Mouse (Mus musculus) kidney, adult 2 months (tissue): Measurements from ENCODE around the gene Rbks. TPM values are rescaled to one million over a fixed set of nuclear protein-coding genes. Genes with fewer than 3 reads are reported as not detected.

Source experiments
- DNase-seq: peaks from one replicate; pipeline ENCODE4 v3.0.0; 2021
- H3K27ac ChIP-seq: fragments of 200-500 bp; 2 replicates; pipeline ENCODE4 v1.5.1; 2012; ENCODE audit warnings: low read depth, low read length, control low read depth, inconsistent platforms; ENCODE audit not compliant: insufficient read depth
- H3K27me3 ChIP-seq: fragments of 200-500 bp; replicated peaks from 2 replicates; pipeline ENCODE4 v1.6.1; 2012; ENCODE audit warnings: mild to moderate bottlenecking, moderate library complexity, low read length, inconsistent platforms; ENCODE audit not compliant: control insufficient read depth, insufficient read depth
- H3K36me3 ChIP-seq: fragments of 200-500 bp; 2 replicates; pipeline ENCODE4 v1.6.1; 2012; ENCODE audit warnings: mild to moderate bottlenecking, moderate library complexity, low read length, inconsistent platforms; ENCODE audit not compliant: control insufficient read depth, insufficient read depth
- H3K4me1 ChIP-seq: fragments of 200-500 bp; 2 replicates; pipeline ENCODE4 v1.6.1; 2011; ENCODE audit warnings: low read length; ENCODE audit not compliant: control insufficient read depth, insufficient read depth
- H3K4me3 ChIP-seq: fragments of 200-500 bp; 2 replicates; pipeline ENCODE4 v1.5.1; 2011; ENCODE audit warnings: mild to moderate bottlenecking, low read depth, low read length, control low read depth; ENCODE audit not compliant: insufficient read depth
- CTCF ChIP-seq: fragments of 200-500 bp; conservative IDR thresholded peaks from 2 replicates; pipeline ENCODE4 v1.5.1; 2011; ENCODE audit warnings: low read depth, mild to moderate bottlenecking, control low read depth, low read length, moderate library complexity, mixed read lengths; ENCODE audit not compliant: insufficient read depth, insufficient read length
- POLR2A ChIP-seq: fragments of 200-500 bp; IDR thresholded peaks from one replicate; pipeline ENCODE4 v1.6.1; 2011; ENCODE audit warnings: low read depth, low read length, control low read depth
- WGBS: fragments of 180-500 bp; shearing (Covaris S2); methylation state at CpG from one replicate; pipeline ENCODE4 v1.1.7; 2018; 5-methylcytosine and 5-hydroxymethylcytosine counted together
- polyA plus RNA-seq: library from polyadenylated mRNA; depleted of rRNA; stranded (reverse); fragments of >200 nt; gene quantifications from 2 replicates; pipeline ENCODE4 v1.2.3, GENCODE M21; 2012

Gene Rbks
- polyA plus RNA-seq, 1 experiment, result 16.4 TPM

DNA sequence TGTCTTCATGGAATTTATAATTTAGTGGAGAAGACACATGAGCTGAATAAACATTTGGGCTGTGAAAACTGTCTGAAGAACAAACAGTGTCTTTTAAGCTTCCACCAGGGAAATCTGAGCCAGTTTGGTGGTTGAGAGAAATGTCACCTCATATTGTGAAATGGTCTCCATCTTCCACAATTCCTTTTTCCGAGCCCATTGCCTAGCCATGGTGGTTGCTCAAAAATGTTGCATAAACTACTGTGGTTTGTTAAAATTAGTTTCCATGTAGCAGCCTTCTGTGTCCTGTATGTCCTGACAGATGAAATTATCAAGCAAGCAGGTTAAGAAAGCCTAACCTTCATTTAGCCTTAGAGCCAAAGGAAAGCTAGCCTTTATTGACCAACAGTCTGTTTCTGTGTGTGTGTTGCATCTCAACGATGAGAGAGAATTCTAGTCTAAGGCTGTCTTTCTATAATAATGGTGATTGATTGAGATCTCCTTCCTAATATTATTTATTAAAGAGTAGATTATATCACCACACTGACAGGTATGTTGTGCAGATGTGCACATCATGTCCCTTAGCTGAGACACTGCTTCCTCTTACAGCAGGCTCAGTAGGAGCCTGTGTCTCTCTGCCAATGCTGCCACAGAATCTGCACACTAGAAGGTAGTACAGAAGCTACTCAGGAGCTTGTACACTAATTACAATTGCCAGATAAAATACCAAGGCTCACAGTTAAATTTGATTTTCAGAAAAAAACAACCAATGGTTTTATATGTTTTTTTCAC lies 46.7 kb downstream of the Rbks start:
- no peak for TF ChIP-seq CTCF
- no peak for TF ChIP-seq POLR2A
- no peak overlapping the region for H3K27ac ChIP-seq
- no peaks in the 10 kb centered on the region for H3K27me3 ChIP-seq
- no peaks in the 10 kb centered on the region for H3K36me3 ChIP-seq
- H3K4me3 ChIP-seq, result no peak overlapping the region
- 96% methylated on average over 2 of the region's 2 CpGs for WGBS
- DNase-seq, result no peak
- no peaks in the 10 kb centered on the region for H3K4me1 ChIP-seq

DNA sequence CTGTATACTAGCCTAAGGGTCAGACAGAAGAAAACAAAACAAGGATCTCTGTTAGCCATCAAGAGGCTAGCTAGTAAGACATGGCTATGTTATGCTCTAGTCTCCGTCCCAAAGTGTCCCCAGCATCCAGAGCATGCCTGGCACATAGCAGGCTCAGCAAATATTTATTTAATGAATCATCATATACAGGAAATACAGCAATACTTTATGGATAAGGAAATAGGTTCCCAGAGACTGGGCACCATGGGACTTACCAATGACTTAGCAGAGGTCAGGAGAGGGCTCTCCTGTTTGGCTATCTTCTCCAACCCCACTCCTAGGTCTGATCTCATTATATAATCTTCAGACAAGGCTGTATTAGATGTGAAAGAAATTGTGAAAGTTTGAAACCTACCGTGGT lies 50.1 kb downstream of the Rbks start:
- Histone ChIP-seq H3K4me1 (no peaks in the 10 kb centered on the region), H3K27ac (no peak overlapping the region), H3K36me3 (no peaks in the 10 kb centered on the region; the same call in 1 of the 2 replicates), H3K27me3 (no peaks in the 10 kb centered on the region), H3K4me3 (no peak overlapping the region)
- WGBS, result 76% methylated on average over 2 of the region's 2 CpGs
- no peak for TF ChIP-seq CTCF
- TF ChIP-seq POLR2A, result no peak
- DNase-seq, result no peak

DNA sequence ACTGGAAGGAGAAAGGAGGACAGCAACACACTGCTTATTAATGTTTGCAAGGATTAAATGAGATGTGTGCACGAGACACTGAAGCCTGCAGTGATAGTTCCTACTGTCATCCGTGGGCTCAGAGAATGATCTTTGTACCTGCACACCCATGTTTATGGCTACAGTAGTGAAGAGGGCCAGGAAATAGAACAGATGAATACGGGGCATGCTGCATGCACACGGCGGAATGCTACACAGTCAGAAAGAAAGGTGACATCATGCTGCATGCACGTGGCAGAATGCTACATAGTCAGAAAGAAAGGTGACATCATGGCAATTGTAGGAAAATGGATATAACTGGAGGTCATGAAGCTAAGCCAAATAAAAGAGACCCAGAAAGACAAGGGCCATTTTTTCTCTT lies 50.9 kb downstream of the Rbks start:
- WGBS, result 65% methylated on average over 6 of the region's 6 CpGs
- H3K36me3 ChIP-seq, result no peaks in the 10 kb centered on the region; the same call in 1 of the 2 replicates
- no peak overlapping the region for H3K27ac ChIP-seq
- no peak overlapping the region for H3K4me3 ChIP-seq
- no peaks in the 10 kb centered on the region for H3K27me3 ChIP-seq
- DNase-seq, result no peak
- no peak for TF ChIP-seq POLR2A
- no peak for TF ChIP-seq CTCF
- H3K4me1 ChIP-seq, result no peaks in the 10 kb centered on the region

DNA sequence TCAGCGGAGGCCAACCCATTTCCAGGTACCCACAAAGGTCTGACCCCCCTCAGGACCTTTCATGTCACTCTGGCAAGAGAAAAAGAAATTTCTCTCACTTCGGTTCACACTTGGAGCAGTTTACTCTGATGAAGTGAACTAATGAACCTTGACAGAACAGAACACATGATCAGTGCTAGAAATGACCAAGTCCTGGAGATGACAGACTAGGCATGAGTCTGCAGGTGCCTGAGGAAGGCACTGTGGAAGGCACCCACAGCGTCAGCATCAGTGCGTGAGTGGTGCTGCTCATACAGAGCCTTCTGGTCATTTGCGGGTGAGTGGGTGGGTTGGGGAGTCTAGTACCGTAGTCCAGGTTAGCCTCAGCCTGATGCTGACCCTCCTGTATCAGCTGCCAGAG lies 51.6 kb downstream of the Rbks start:
- peak; percentile 9 for DNase-seq
- TF ChIP-seq POLR2A (no peak), CTCF (no peak)
- Histone ChIP-seq H3K36me3 (no peaks in the 10 kb centered on the region; the same call in 1 of the 2 replicates), H3K27ac (no peak overlapping the region), H3K4me3 (no peak overlapping the region), H3K4me1 (no peaks in the 10 kb centered on the region), H3K27me3 (no peaks in the 10 kb centered on the region)
- WGBS, result 75% methylated on average over 6 of the region's 6 CpGs

GRCm38 (mm10) chr5:31644847-31645246 lies 52.6 kb downstream of the Rbks start:
- H3K4me3 ChIP-seq, result no peak overlapping the region
- DNase-seq, result no peak
- H3K36me3 ChIP-seq, result no peaks in the 10 kb centered on the region; the same call in 1 of the 2 replicates
- WGBS, result 94% methylated on average over 6 of the region's 6 CpGs
- no peaks in the 10 kb centered on the region for H3K4me1 ChIP-seq
- TF ChIP-seq POLR2A (no peak), CTCF (no peak)
- no peak overlapping the region for H3K27ac ChIP-seq
- no peaks in the 10 kb centered on the region for H3K27me3 ChIP-seq

DNA sequence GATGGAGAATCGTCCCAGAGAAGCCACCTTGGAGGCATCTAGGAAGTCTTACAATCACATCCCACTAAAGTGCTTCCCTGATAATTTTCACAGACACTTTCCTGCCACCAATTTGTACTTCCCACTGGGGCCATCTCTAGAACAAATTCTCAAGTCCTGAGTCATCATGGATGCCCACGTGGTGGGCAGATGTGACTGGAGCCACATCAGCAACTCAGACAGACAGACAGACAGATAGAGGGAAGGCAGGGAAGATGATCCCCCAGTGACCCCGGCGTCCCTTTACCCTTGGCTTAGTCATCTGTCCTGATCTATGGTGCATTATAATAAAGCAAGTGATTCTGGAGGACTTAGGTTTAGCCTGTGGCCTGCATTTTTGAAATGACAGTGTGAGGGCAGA lies 53.2 kb downstream of the Rbks start:
- Histone ChIP-seq H3K27me3 (no peaks in the 10 kb centered on the region), H3K4me3 (no peak overlapping the region), H3K4me1 (no peaks in the 10 kb centered on the region), H3K36me3 (no peaks in the 10 kb centered on the region; the same call in 1 of the 2 replicates), H3K27ac (no peak overlapping the region)
- TF ChIP-seq CTCF (no peak), POLR2A (no peak)
- WGBS, result 88% methylated on average over 4 of the region's 4 CpGs
- DNase-seq, result no peak

- Histone ChIP-seq H3K4me1 (no peaks in the 10 kb centered on the region), H3K27me3 (no peaks in the 10 kb centered on the region), H3K27ac (no peak overlapping the region), H3K36me3 (no peaks in the 10 kb centered on the region; the same call in 1 of the 2 replicates), H3K4me3 (no peak overlapping the region)
- no peak for TF ChIP-seq CTCF
- TF ChIP-seq POLR2A, result no peak
- DNase-seq, result no peak
- 91% methylated on average over 3 of the region's 3 CpGs for WGBS
These were observed 55.1 kb downstream of the Rbks start for GRCm38 (mm10) chr5:31642300-31642699.
